Mouse (Mus musculus) C2C12 (cell line): ENCODE measurements around the gene Rhoq.

Experiments used
- CEBPB ChIP-seq: IDR thresholded peaks from one replicate; pipeline ENCODE4 v1.6.1; 2011; ENCODE audit warnings: low read depth, mild to moderate bottlenecking, control low read depth, moderate library complexity
- CTCF ChIP-seq: IDR thresholded peaks from one replicate; pipeline ENCODE4 v1.5.1; 2011; ENCODE audit not compliant: control insufficient read depth, insufficient read depth, insufficient read length
- FOSL1 ChIP-seq: IDR thresholded peaks from one replicate; pipeline ENCODE4 v1.8.0; 2011; ENCODE audit warnings: mild to moderate bottlenecking, low read length; ENCODE audit not compliant: poor library complexity, insufficient read depth, severe bottlenecking
- MAX ChIP-seq: IDR thresholded peaks from one replicate; pipeline ENCODE4 v1.6.1; 2011; ENCODE audit warnings: mild to moderate bottlenecking, control low read depth
- MYOD1 ChIP-seq: IDR thresholded peaks from one replicate; pipeline ENCODE4 v1.6.1; 2011; ENCODE audit warnings: low read depth; ENCODE audit not compliant: control insufficient read depth, insufficient read length
- USF1 ChIP-seq: IDR thresholded peaks from one replicate; pipeline ENCODE4 v1.6.1; 2011; ENCODE audit warnings: low read depth, mild to moderate bottlenecking, control low read depth, moderate library complexity

DNA sequence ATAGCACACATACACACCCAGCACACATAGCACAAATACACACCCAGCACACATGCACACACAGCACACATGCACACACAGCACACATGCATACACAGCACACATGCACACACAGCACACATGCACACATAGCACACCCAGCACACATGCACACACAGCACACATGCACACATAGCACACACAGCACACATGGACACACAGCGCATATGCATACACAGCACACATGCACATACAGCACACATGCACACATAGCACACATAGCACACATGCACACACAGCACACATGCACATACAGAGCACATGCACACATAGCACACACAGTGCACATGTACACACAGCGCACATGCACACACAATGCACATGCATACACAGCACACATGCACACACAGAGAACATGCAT is 18.8 kb downstream of the Rhoq start:
- TF ChIP-seq CTCF (no peak), USF1 (no peak), MAX (no peak), CEBPB (no peak), MYOD1 (no peak), FOSL1 (no peak)
